Mouse (Mus musculus) myocyte (in vitro differentiated cells): ENCODE measurements around the gene Eapp.
"Not testable (repeated sequence)": the region's sequence is repeated elsewhere in the genome, so short reads cannot be mapped to it uniquely, and the experiment has no call there.

Experiments
- CEBPB ChIP-seq: IDR thresholded peaks from 2 replicates; pipeline ENCODE4 v1.6.1; 2011; ENCODE audit warnings: mild to moderate bottlenecking, moderate library complexity; ENCODE audit not compliant: poor library complexity, insufficient read depth, severe bottlenecking
- E2F4 ChIP-seq: IDR thresholded peaks from one replicate; pipeline ENCODE4 v1.6.1; 2011; ENCODE audit warnings: mild to moderate bottlenecking, control low read depth, moderate library complexity; ENCODE audit not compliant: insufficient read depth
- MAX ChIP-seq: IDR thresholded peaks from one replicate; pipeline ENCODE4 v1.6.1; 2011; ENCODE audit warnings: low read depth, mild to moderate bottlenecking, control low read depth
- MYOD1 ChIP-seq, 3 experiments: IDR thresholded peaks; one replicate each; pipeline ENCODE4 v1.6.1; 2011; ENCODE audit warnings: control low read depth in 2 of 3, low read depth in 2 of 3, mild to moderate bottlenecking in 2 of 3, moderate library complexity in 1 of 3; ENCODE audit not compliant: insufficient read length in 2 of 3, control insufficient read depth in 1 of 3
- MYOG ChIP-seq, 3 experiments: IDR thresholded peaks; one replicate each; pipeline ENCODE4 v1.6.1; 2011; ENCODE audit warnings: control low read depth in 2 of 3, low read depth in 2 of 3, mild to moderate bottlenecking in 2 of 3; ENCODE audit not compliant: insufficient read length in 2 of 3, control insufficient read depth in 1 of 3, insufficient read depth in 1 of 3
- POLR2A ChIP-seq: IDR thresholded peaks from one replicate; pipeline ENCODE4 v1.6.1; 2011; ENCODE audit warnings: low read depth, mild to moderate bottlenecking, control low read depth, moderate library complexity; ENCODE audit not compliant: insufficient read length
- POLR2AphosphoS2 ChIP-seq: IDR thresholded peaks from one replicate; pipeline ENCODE4 v1.6.1; 2011; ENCODE audit warnings: low read depth, control low read depth; ENCODE audit not compliant: insufficient read length
- REST ChIP-seq: IDR thresholded peaks from one replicate; pipeline ENCODE4 v1.6.1; 2011; ENCODE audit warnings: mild to moderate bottlenecking, control low read depth, moderate library complexity; ENCODE audit not compliant: insufficient read depth, insufficient read length
- SRF ChIP-seq: IDR thresholded peaks from one replicate; pipeline ENCODE4 v1.6.1; 2011; ENCODE audit warnings: low read depth; ENCODE audit not compliant: control insufficient read depth, insufficient read length
- TCF12 ChIP-seq: IDR thresholded peaks from one replicate; pipeline ENCODE4 v1.6.1; 2011; ENCODE audit warnings: mild to moderate bottlenecking, control low read depth; ENCODE audit not compliant: poor library complexity, insufficient read depth, severe bottlenecking
- TCF3 ChIP-seq: IDR thresholded peaks from one replicate; pipeline ENCODE4 v1.6.1; 2011; ENCODE audit warnings: low read depth, control low read depth; ENCODE audit not compliant: insufficient read length
- USF1 ChIP-seq: IDR thresholded peaks from one replicate; pipeline ENCODE4 v1.6.1; 2011; ENCODE audit warnings: low read depth, mild to moderate bottlenecking, control low read depth, moderate library complexity

GRCm38 (mm10) chr12:54709691-54710493, 14.2 kb upstream of the Eapp start:
- not testable (repeated sequence) for TF ChIP-seq POLR2A; USF1; TCF12; MYOD1 (IDR thresholded peaks at IDR 0.05; ENCODE audit: control insufficient read depth in 1 of 3, insufficient read length in 2 of 3, low read depth in 2 of 3); E2F4; REST; MYOG (IDR thresholded peaks at IDR 0.05; ENCODE audit: control insufficient read depth in 1 of 3, insufficient read depth in 1 of 3, insufficient read length in 2 of 3, low read depth in 2 of 3); TCF3; MAX; CEBPB; SRF; POLR2AphosphoS2
